Mouse (Mus musculus): ENCODE measurements around the gene Epb41l4b.

- TF ChIP-seq CTCF (IDR thresholded peaks at IDR 0.05; ENCODE audit: low read depth) (no peak), EP300 (optimal IDR thresholded peaks at IDR 0.05) (no peak)
Measured at GRCm38 (mm10) chr4:57068397-57068796, 74.8 kb downstream of the Epb41l4b start.
